Mouse (Mus musculus) layer of hippocampus, adult 18-20 months (tissue): ENCODE results near the gene Rassf8. TPM values are rescaled to one million over a fixed set of nuclear protein-coding genes. Genes with fewer than 3 reads are reported as not detected.

ENCODE experiments used
- DNase-seq, 2 experiments: peaks; one replicate each; pipeline ENCODE4 v3.0.0; 2022; ENCODE audit warnings: low spot score in 2 of 2
- total RNA-seq, 2 experiments: library from RNA; stranded (reverse); gene quantifications; 2 replicates each; pipeline ENCODE4 v1.2.3; 2021

Gene Rassf8
- total RNA-seq, 2 experiments from 2014 or later, result 23.7 to 27.3 TPM

DNA sequence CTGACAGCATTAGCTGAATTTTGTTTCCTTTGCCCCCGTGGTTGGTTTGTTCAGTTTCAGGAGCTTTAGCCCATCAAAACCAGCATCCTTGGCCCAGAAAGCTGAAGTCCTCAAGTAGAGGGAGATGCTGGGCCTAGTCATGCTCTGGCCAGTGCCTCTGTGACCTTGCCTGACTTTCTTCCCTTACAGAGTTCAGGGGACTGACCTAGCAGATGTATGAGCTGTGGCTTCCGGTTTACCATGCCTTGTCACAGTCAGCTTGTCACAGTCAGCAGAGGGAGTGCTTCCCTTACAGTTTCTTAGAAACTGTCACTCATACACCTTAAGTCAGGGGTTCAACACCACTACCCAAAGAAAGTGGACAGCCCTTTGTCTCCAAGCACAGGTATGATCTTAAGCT lies 113.8 kb downstream of the Rassf8 start:
- DNase-seq, result peak in 1 of 2 experiments; percentile 27

DNA sequence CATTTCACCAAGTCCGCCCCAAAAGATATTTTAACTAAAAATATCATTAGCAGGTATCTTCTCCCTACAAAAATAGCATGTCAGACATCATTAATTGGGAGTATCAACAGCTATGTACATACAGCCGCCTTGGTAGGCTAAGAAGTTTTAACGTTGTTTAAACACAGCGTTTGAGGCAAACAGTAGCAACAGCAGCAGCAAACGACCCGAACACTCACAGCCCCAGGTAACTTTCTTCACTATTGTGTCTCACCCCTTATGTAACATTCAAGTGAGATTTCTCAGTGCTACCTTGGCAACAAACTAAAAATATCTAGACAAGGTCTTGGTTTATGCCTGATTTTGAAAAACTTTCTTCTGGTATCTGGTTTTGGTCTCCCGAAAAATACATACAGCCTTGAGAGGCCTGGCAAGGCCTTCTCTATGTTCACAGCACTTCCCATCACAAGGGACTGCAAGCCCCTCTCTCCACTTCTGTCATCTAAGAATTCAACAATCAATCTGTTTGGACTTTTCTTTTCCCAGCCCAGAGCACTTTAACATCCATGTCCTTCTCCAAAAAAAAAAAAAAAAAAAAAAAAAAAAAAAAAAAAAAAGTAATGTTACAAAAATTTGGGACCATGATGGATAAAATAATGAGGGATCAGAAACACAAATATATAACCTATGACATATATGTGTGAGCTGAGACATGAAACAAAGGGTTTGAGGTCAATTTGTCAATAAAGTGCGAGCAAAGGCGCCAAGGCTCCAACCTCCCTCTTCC lies 115.1 kb downstream of the Rassf8 start:
- DNase-seq, result no peak

DNA sequence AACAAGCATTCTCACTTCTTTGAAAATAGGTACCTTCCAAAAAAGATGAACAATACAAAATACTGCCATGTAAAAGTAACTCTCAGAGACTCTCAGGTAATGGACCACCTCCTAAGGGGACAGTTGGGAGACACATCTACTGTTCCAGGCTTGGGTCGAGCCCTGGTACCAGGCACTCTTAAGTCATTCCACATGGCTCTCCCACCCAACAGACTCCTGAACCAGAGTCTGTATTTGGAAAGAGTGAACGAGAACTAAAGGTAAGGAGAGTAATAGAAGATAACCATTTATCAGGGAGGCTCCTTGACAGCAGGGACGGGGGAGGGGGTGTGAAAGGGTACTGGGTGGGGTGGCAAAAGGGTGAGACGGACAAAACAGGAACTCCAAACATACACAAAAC lies 115.8 kb downstream of the Rassf8 start:
- no peak for DNase-seq

DNA sequence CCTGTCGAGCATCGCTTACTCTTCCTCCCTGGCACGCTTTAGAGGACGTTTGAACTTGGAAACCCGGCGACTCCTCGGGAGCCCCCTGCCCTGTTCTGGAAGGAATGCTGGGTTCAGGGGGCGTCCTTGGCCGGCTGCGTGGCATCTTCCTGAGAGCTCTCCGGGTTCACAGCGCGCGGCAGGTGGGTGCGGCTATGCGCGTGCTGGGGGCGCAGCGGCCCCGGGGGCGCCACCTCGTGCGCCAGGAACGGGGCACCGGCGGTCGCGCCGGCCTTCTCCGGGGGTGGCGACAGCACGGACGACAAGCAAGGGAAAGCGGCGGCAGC lies 116.2 kb downstream of the Rassf8 start:
- DNase-seq, result no peak

DNA sequence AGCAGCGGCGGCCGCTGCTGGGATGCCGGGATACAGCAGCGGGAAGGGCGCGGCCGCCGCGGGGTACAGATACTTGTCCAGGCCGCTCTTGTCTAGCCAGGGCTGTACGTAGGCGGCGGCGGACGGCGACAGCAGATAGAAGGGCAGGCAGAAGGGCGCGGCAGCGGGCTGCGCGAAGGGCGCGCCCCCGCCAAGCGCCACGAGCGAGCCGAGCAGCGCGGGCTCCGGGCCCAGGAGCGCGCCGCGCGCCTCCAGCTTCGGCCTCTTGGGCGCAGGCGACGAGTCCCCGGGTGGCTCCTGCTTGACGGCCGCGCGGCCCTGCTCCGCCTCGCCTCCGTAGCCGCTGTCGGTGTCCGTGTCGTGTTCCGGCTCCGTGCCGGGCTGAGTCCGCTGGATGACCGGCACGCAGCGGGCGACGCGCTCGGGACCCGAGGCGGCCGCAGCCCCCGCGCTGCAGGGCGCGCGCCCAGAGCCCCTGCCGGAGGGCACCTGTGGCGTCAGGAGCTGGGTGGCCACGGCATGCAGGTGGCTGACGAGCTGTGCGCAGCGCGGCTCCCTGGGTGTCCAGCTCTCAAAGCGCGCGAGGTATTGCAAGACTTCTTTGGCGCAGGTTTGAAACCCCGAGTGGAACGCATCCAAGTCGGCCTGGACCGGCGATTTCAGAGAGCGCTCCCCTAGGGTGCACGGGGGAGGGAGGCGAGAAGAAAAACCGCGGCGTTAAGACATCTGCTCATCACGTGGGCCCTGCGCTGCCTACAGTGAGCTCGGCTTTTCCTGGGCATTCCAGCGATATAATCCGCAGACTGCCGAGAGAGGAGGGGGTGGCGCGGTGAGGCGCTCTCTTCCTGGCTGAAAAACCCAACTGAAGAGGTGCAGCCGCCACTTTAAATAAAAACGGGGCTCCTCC lies 116.8 kb downstream of the Rassf8 start:
- DNase-seq, result peak; percentile 75 to 85

DNA sequence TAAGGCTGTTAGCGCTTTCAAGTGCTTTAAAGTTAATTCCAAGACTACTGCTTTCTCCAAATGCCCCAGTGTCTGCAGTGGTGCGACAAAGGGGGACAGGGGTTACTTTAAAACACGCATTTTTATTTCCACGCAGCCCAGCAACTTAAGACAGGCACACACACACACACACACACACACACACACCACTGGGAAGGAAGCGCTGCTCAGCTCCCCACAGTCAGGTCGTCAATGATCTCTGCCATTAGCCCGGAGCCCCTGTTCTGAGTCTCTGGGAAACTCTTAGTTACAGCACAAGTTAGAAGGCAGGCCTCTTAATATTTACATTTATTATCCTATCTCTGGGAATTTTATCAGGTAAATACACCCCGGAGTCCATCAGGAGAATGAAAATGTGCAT lies 117.6 kb downstream of the Rassf8 start:
- peak in 1 of 2 experiments; percentile 29 for DNase-seq

DNA sequence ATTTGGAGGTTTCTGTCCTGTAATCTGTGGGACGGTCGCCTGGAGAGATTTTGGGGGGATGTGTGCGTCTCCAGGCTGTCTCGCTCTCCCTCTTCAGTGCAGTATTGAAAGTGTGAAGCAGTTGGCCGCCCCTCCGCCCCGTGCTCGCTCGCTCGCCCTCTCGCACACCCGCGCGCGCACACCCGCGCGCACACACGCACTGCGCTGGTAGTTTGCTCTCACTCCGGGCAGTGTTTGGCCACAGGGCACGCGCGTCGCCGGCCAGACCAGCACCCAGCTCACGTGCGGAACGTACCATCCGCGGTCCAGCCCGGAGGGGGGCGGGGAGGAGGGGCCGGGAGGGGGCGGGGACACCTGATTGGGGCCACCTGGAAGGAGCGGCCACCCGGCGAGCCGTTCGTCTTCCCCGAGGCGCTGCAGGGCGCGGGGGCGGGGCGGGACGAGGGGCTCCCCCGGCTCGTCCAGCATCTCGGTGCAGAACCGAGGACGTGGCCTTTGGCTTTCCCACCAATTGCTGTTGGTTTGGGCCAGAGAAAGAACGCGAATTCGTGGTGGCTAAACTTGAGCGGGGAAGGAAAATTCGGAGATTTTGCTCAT lies 118.8 kb downstream of the Rassf8 start, which contains the start of gene Bhlhe41:
Gene Bhlhe41 (minus strand): TSS at position 270 of the 597 bp plus-strand sequence.
- DNase-seq, result peak; percentile 74 to 83

DNA sequence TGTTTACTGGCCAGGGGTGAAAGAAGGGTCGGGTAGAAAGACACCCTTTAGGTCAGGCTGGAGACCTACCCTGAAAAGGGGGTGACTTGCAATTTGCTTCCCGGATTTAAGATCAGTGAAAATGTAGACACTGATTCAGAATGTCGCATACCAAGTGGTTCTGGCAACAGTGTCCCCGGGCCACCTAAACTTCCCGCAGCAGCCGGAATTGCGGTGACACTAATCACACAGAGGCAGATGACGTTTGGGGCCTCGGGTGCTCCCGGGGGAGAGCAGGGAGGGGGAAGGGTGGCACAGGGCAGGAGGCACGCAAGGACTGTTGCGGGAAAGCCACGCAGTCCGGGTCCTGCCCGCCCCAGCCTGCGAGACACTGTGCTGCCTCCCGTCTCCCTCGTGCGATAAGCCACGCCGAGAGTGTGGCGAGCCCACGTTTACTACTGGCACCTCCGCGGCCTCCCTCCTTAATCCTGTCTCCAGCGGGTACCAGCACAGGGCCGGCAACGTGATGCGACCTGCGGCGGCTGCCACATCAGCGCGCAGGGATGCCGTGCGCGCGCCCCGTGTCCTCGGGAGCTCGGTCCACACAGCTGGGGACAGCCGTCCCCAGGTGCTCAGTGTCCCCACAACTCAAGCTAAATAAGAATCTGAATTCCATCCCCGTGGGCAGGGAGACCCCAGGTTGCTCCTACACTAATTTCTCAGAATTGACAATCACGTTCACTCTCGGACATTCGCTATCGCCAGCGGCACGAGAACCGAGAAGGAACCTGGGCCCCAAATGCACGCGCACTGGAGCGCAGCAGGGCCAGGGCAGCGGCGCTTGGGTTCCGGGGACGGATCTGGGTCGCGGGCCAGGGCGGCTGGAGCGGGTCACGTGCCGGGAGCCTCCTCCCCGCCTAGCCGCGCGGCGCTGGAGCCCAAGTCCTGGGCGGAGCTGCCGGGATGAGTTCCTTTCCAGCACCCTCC lies 119.6 kb downstream of the Rassf8 start:
- DNase-seq, result peak; percentile 82 to 89

DNA sequence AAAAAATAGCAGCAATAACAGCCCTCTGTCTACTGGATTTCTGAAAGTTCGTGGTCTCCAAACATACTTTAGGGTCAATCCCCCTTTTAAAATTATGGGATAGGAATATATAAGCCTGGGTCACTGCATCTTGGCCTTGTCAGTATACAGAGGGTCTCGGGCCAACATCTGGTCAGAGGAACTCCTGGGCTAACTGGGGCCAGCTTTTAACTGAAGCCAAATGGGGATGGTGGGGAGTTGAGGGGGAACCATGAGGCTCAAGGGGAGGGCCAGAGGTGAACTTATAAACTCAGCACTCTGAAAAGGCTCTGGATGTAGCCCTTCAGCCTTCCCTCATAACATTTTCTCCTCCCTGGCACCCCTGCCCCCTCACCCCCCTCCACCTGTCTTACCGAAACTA lies 120.6 kb downstream of the Rassf8 start:
- no peak for DNase-seq

Other genes with a start within 250 kb of the Rassf8 start
- gene Lmntd1, start 132.4 kb upstream of the Rassf8 start, total RNA-seq, result 1 to 10 TPM in 1 of 2 experiments, under 1 TPM in 1; 0.97 to 1.5 TPM
- gene Tuba3b, start 131.0 kb upstream of the Rassf8 start, total RNA-seq, result not detected
- 10 to 100 TPM; 48.2 to 52.7 TPM for gene Bhlhe41, start 118.8 kb downstream of the Rassf8 start, total RNA-seq
- gene Sspn, start 184.9 kb downstream of the Rassf8 start, total RNA-seq, result 1 to 10 TPM; 4.8 to 5.2 TPM